Mouse (Mus musculus) kidney, postnatal 14 days (tissue): ENCODE data around the gene Atp10a.
"Not testable (repeated sequence)": the region's sequence is repeated elsewhere in the genome, so short reads cannot be mapped to it uniquely, and the experiment has no call there.

Source experiments
- DNase-seq: peaks from one replicate; pipeline ENCODE4 v3.0.0; 2022; ENCODE audit warnings: mixed read lengths

Gene Atp10a

DNA sequence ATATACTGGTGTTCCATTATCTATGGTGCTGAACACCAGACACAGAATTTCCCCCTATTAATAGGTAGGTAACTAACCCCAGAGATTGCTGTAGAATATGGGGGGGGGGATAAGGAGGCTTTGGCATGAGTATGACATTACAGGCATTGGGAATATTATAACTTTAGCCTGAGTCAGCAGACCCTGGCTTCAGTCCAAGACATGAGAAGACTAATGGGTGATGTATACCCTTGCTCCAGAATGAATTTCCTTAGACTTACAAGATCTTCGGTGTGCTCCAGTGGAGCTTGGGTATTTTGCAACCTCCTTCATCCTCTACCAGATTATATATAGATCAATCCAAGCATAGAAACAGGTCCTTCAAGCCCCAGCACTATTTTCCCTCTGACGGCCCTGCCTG is 145.8 kb downstream of the Atp10a start:
- no peak for DNase-seq

DNA sequence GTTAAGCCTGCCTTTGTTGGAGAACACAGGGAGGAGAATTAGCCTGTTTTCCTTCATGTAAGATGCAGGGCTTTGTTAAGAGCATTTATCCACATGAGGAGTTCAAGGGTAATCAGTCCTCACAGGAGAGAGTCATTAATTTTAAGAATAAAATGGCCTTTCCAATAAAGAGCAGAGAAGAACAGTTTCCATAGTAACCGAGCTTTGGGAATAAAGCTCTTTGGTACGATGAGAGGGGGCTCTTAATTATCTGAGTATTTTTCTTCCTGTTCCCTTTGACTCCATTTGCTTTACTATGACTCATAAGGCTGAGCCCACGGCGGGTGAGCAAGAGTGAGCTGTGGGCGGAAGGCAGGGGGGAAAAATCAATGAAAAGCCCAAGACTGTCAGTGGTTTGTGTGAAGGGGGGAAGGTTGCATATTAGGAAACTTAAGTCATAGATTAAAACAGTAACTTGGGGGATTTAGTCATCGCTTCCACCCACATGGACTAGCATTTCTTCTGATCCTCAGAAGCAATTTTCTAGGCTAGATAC is 166.2 kb downstream of the Atp10a start:
- no peak for DNase-seq

DNA sequence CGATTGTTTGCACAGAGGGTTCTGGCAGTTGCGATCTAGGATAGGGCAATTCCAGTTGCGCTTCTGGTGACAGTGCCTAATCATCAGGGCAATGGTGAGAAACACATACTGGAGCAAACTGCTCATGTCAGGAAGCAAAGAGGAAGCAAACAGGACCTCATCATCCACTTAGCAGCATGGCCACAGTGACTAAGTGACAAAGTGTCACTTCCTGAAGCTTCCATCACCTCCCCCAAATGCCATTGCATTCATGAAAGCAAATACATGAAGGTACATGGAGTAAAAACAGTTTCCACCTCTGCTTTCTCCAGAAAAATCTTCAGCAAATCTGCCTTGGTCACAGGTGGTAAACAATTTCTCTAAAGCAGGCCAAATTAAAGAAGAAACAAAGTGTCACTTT is 168.7 kb downstream of the Atp10a start:
- DNase-seq: no peak

DNA sequence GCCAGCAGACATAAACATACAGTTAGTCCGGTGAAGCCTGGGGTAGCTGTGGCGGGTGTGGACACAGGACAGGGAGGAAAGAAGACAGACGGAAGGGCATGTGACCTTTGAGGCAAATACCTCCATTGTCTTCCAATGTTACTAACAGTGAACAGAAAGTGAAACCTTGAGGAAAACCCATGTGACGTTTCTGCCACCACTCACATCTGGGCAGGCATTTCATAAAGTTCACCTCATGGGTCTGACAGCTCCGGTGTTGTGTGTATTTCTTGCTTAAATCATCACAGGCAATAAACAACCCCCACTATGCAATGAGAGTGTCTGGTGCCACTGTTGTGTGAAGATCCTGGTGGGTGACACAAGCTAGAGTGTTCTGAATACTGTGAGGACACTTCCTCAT is 173.1 kb downstream of the Atp10a start:
- no peak for DNase-seq

DNA sequence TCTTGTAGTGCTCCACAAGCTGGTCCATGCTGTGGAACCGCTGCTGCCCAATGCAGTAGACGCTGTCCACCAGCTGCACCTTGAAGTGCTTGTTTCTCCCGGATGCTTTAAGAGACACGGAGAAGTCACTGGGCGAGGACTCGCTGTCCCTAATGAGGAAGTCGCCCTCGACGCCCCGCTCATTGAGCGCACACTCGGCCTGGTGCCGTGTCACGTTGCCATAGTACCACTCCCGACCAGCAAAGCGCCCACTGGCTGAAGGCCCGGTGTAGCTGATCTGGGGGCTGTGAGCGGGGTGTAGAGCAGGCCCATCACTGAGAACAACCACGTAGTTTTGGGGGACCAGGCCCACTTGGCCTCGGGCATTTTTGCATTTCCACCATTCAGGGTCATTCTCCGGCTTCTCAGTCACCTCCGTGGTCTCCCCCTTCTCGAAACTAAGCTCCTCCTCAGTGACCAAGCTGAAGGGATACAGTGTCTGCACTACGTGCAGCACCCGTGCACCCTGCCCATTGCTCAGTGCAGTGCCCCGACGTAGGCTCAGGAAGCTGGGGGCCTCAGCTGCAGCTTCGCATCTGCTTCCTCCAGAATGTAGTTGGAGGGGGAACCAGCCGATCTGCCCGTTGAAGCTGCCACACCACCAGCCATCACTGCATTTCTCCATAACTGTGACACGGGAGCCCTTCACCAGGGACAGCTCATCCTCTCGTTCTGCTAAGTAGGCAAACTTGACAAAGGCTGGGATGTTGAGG is 181.1 kb downstream of the Atp10a start:
- not testable (repeated sequence) for DNase-seq

DNA sequence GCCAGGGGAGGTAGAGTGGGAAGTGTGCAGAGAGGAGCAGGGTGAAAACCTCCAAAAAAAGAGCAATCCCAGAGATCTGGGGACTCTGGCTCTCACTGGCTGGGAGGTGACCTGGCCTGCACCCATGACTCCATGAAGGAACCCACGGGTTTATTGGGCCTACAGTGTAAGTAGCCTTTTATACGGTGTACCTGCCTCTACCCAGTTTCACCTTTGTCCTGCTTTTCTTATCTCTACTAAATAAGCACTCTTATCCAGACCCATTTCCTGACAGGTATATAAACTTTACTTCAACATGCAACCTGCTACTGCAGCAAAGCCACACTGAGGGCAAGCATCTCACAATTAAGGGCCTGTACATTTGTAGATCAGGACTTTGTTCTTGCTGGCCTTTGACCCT is 184.4 kb downstream of the Atp10a start:
- no peak for DNase-seq

DNA sequence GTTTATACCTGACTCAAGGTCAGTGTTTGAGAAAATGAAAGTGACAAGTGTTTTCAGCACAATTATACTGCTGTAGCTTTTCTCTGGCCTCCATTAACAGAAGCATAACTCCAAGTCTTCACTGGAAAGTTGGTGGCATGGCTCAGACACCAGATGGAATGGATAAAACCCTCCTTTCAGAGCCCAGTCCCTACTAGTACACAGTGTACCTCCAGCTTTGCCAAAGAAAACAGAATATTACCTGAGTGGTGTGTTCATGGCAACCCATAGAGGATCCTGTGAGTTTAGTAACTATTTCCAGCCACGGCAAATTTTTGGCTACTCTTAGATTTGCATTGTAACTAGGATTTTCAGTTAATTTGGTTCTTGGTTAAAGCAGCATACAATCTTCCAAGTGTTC is 185.1 kb downstream of the Atp10a start:
- DNase-seq: no peak

DNA sequence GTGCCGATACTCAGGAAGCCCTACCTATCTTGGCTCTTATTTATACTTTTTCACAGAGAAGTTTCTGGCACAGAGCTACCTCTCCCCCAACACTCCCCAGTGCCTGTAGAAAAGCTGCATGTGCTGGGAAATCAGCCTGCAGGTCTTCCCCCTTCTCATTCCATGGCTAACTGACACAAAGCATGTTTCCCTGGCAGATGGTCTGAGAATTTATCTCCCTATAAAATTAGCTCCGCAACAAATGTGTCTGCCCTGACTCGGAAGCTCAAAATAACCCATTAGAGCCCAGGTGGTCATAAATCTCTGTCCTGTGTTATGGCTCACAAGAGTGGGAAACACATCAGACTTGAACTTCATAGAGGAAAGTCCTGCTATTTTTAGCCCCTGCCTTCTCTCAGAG is 186.9 kb downstream of the Atp10a start:
- DNase-seq: no peak

DNA sequence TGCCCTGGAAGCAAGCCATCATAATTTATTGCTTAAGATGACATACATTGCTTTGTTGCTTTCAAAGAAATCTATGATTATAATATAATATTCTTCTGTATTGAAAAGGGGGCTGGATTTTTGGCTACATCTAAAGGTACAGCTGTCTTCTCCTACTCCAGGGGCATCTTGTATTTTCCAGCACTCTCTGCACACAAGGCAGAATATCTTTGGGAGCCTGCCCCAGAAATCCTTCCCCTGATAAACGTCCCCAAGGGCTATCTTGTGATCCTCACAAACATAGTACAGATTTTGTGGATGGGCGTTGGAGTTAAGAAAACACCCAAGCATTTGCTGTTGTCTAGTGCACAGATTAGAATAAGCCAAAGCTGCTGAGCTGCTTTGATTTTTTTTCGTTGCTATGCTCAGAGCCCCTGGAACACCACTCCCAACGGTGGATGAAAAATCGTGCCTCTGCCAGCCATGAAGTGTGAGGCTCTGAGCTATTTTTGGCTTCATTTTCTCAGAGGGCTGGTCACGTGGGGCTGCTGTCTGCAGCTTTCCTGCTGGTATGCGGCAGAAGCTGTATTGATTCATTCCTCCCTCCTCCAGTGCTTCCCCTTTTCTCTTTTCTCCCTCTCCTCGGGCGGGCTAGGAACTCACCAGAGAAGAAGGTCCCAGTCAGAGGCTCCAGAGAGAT is 187.9 kb downstream of the Atp10a start:
- DNase-seq: peak; percentile 66

DNA sequence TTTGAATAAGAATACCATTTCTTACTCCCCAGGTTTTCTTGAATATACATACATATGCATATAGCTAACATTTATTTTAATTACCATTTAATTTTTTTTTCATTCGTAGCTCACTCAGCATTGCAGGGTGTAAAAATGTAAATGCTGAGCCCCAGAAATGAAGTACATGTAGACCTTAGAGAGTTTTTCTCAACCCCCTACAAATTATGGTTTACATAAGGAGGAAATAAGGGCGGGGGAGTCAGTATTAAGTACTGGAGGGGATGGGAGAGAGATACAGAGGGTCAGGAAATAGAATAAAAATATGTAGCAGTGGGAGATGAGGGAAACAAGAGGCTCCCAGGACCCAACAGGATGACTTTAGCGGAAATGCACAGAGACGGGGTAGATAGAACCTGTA is 188.5 kb downstream of the Atp10a start:
- DNase-seq: no peak

DNA sequence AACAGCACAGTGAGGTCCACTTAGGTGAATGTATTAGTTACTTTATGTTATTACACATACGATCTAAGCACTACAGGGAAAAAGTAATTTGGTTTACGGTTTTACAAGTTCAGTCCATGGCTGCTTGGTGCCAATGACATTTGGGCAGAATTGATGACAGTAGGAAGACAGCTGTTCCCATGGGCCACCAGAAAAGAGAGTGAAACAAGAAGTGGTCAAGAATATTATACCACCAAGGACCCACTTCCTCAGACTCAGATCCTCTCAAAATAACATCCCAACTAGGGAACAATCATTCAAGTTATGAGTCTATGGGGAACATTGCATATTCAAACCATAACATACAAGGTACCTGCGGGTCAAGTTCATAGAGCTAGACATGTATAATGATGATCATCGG is 203.0 kb downstream of the Atp10a start:
- no peak for DNase-seq

DNA sequence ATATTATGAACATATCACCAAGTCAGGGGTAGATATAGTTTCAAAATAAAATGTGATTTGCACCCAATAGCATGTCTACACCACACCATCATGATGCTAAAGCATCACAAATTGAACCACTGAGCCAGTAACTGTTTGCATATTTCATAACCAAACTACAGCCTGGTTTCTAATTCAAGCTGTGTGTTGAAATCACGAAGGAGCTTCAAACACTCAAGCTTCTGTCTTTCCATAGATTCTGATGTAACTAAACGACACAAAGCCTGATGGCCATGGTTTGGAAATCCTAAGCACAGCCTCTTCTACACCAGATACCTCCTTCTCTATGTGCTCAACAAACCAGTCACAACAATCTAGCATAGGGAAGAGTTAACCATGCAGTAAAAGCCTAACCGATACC is 207.2 kb downstream of the Atp10a start:
- DNase-seq: no peak

DNA sequence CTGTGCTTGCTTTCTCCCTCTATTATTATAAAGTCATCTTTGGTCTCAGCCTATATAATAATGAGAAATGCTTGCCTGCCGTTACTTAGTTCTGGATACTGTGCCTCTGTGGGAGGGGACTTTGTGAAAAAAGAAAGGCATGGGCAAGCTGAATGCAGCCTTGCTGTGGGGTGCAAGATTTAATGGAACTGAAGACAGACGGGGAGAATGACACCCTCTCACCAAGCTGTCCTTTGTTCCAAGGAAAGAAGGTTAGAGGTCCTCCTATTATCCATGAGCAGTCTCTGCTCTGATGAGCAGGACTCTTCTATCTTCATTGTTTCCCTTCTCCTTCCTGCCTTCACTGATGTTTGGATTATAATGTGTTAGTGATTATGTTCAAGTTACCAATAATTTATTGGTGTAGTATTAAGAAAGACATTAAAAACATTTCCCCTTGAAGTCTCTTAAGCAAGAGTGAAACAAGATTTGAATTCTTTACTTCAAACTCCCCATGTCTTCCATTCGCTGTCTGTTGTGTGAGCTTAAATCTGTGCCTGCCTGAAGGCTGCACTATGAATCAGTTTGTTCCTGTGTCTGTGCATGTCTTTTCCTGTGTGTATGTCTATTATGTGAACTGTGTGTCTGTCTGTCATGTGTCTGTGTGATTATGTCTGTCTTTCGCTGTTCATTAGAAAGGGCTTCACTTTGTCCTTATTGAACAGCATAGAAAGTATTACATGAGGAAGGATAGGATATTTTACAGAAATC is 211.1 kb downstream of the Atp10a start:
- no peak for DNase-seq

DNA sequence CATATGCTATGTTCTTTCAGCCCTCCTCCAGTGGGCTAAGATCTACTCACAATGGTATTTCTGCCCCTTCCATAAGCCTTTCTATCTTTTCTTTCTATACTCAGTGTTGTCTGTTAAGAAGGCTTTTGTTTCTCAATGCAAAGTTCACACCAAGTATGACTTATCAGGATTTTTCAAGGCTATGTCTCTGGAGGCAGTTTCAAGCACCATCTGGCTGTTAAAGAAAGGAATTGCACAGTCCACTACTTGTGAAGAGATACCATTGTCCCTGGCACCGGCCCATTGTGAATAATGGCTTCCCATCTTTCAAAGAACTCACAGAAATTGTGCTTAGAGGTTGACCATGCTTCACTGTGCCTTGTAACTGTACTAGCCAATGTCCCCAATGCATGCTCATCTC is 214.7 kb downstream of the Atp10a start:
- no peak for DNase-seq

DNA sequence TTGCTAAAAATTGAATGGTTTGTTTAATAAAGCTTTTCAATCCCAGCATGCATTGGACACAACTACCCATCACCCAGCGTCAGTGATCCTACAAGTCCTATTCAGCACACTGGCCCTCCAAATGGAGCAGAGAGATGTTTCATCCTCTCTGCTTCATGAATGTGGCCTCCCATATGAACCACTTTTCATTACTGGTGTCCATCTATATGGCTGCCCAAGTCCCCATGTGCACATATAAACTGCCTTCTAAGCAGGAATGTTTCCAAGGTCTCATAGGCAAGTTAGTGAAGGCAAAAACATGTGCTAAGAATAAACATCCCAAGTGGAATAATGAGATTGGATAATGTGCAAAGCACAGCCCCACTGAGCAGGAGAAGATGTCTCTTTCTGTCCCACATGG is 217.7 kb downstream of the Atp10a start:
- DNase-seq: no peak
